Mouse (Mus musculus): ENCODE measurements at regions not wholly inside any gene's neighbourhood (a gene's known extent, or its start where the extent isn't known, plus 50 kb on each side); places are given as distances from the start of the nearest gene placed in this dataset.

- no peak for TF ChIP-seq CTCF (IDR thresholded peaks at IDR 0.05; ENCODE audit: low read depth)
- TF ChIP-seq EP300 (IDR thresholded peaks at IDR 0.05; ENCODE audit: low read depth): no peak
These were observed 434.7 kb upstream of the Pdcd1 start for GRCm38 (mm10) chr1:94487062-94487461.
